Mouse (Mus musculus) ES-Bruce4 (cell line): Measurements from ENCODE around the gene 4930469K13Rik.

Experiments
- CTCF ChIP-seq: IDR thresholded peaks from one replicate; pipeline ENCODE4 v1.8.1; 2011; ENCODE audit warnings: low read depth, low read length
- EP300 ChIP-seq: IDR thresholded peaks from 2 replicates; pipeline ENCODE4 v1.6.1; 2011; ENCODE audit warnings: low read depth, low read length; ENCODE audit not compliant: insufficient read depth
- POLR2A ChIP-seq: IDR thresholded peaks from one replicate; pipeline ENCODE4 v1.8.1; 2011; ENCODE audit warnings: low read length; ENCODE audit not compliant: insufficient read depth

DNA sequence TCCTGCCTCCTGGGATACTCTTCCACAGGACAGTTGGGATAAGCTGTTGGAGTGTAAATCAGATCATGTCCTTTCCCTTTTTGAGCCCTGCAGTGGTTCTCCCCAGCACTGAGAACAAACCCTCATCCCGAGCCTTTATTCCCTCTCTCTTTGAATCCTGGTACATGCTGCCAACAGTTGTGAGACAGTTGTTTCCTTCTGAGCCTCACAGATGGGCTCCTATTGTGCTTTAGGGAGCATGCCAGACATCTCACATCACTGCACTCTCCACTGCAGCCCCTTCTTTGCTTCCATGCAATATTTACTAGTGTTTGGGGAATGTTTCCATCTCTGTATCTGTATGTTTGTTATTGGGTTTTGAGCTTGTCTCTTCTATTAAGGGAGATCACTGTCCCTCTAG is 6.6 kb upstream of the 4930469K13Rik start:
- TF ChIP-seq POLR2A (no peak), CTCF (no peak), EP300 (no peak)
